8 mouse cellular contexts compared by ENCODE assay signal in genomic region chr12:105337290-105338005, GRCm38 (mm10). TPM values are rescaled to one million over a fixed set of nuclear protein-coding genes. Genes with fewer than 3 reads are reported as not detected.
A peak's percentile ranks its signal among the peaks of the same experiment; 100 is the strongest.
DNase-seq lines count a peak whose midpoint lies in the region; ATAC-seq lines count a peak whose summit lies in the region.

No protein-coding gene starts in this region.

- H3K27ac ChIP-seq in limb, embryonic 12.5 days, result no peak overlapping the region
- no peak overlapping the region for H3K27ac ChIP-seq in stomach, embryonic 16.5 days (ENCODE audit: low read length)

- peak overlapping the region; percentile 64 for H3K4me3 ChIP-seq in limb, embryonic 12.5 days (replicated peaks)
- H3K4me3 ChIP-seq in stomach, embryonic 16.5 days (replicated peaks; ENCODE audit: low read length), result peak overlapping the region; percentile 57

- ATAC-seq in limb, embryonic 12.5 days (ENCODE audit: insufficient number of reproducible peaks, insufficient read depth, low FRiP score, low TSS enrichment, low read depth), result no peak
- ATAC-seq in stomach, embryonic 16.5 days (ENCODE audit: insufficient read depth, low FRiP score), result 0 out of 2 replicates have a peak, but pooled peaks have one; percentile 16

- no peaks in the 10 kb centered on the region for H3K36me3 ChIP-seq in limb, embryonic 12.5 days
- H3K36me3 ChIP-seq in stomach, embryonic 16.5 days (ENCODE audit: control insufficient read depth, insufficient read depth, low read length), result no peaks in the 10 kb centered on the region

- peaks cover 25% of the 10 kb centered on the region for H3K4me1 ChIP-seq in limb, embryonic 12.5 days (replicated peaks)
- H3K4me1 ChIP-seq in stomach, embryonic 16.5 days (ENCODE audit: control insufficient read depth, insufficient read depth, low read length), result no peaks in the 10 kb centered on the region

- 4% methylated on average over 31 of the region's 31 CpGs for WGBS in limb, embryonic 12.5 days
- 2% methylated on average over 31 of the region's 31 CpGs for WGBS in stomach, embryonic 16.5 days

- peaks cover 48% of the 10 kb centered on the region for H3K27me3 ChIP-seq in limb, embryonic 12.5 days
- H3K27me3 ChIP-seq in stomach, embryonic 16.5 days (ENCODE audit: control insufficient read depth, insufficient read depth, low read length), result peaks cover 31% of the 10 kb centered on the region

- DNase-seq in cerebellum, adult 11-12 months, result peak; percentile 62
- no peak for DNase-seq in cerebellum, postnatal 4 days (ENCODE audit: low spot score in 2 of 2)
- DNase-seq in right cerebral cortex, postnatal 25 days, result peak; percentile 26
- no peak for DNase-seq in right cerebral cortex, postnatal 14 days
- DNase-seq in layer of hippocampus, postnatal 14 days (ENCODE audit: low spot score in 2 of 2), result no peak
- DNase-seq in urinary bladder, postnatal 36 days (ENCODE audit: low spot score in 2 of 2), result no peak

- no peaks in the 10 kb centered on the region for H3K9me3 ChIP-seq in limb, embryonic 12.5 days
- H3K9me3 ChIP-seq in stomach, embryonic 16.5 days (replicated peaks; ENCODE audit: control insufficient read depth, low read length), result no peaks in the 10 kb centered on the region

- peak overlapping the region; percentile 60 for H3K9ac ChIP-seq in limb, embryonic 12.5 days (replicated peaks)
- H3K9ac ChIP-seq in stomach, embryonic 16.5 days (ENCODE audit: low read length), result peak overlapping the region; percentile 44; the same call in 1 of the 2 replicates

- peak overlapping the region; percentile 98 for H3K4me2 ChIP-seq in limb, embryonic 12.5 days
- H3K4me2 ChIP-seq in stomach, embryonic 16.5 days (ENCODE audit: low read depth, low read length), result peak overlapping the region; percentile 95

RNA-seq across cellular contexts. Expression of gene Tunar, which starts 3.8 kb away (rescaled TPM):
- 0.35 and 0.43 TPM in 2 replicates for polyA plus RNA-seq in limb, embryonic 12.5 days (2016; fragmentation: Nextera tagmentation; extraction: Ambion mirVana)
- 0.15 and 0.17 TPM in 2 replicates for polyA plus RNA-seq in stomach, embryonic 16.5 days (2015; fragmentation: Nextera tagmentation; extraction: Ambion mirVana)
- total RNA-seq in layer of hippocampus, postnatal 14 days (2021), result 10 to 100 TPM; 22.3 to 24.2 TPM

Comparison
In these comparisons a context has a peak if more than half of its experiments do, and no peak if none do; other contexts are left out.
1. DNase-seq: peak in cerebellum, adult 11-12 months (single experiment) and right cerebral cortex, postnatal 25 days (single experiment); none in cerebellum, postnatal 4 days (0 of 2), right cerebral cortex, postnatal 14 days (single experiment), layer of hippocampus, postnatal 14 days (0 of 2) and urinary bladder, postnatal 36 days (0 of 2).